Mouse (Mus musculus): ENCODE results near the gene Esrra.

Esrra gene

GRCm38 (mm10) chr19:6921647-6922567 lies at the start of gene Esrra:
Esrra (minus strand) TSS chr19:6921813.
- in situ Hi-C loops (cut with MboI; ENCODE audit: unreplicated experiment in 2 of 2), result loop anchor here (5.0 kb wide), 2 partner anchors 55 to 100 kb away; partner anchors contain the start of gene Plcb3 (in 2 of the 2)

- in situ Hi-C loops (cut with MboI; ENCODE audit: unreplicated experiment in 2 of 2), result no loop called here
Measured at GRCm38 (mm10) chr19:6970460-6971085, 49.0 kb upstream of the Esrra start.

- in situ Hi-C loops (cut with MboI; ENCODE audit: unreplicated experiment in 2 of 2), result no loop called here
Measured at GRCm38 (mm10) chr19:6969665-6970381, 48.2 kb upstream of the Esrra start.

DNA sequence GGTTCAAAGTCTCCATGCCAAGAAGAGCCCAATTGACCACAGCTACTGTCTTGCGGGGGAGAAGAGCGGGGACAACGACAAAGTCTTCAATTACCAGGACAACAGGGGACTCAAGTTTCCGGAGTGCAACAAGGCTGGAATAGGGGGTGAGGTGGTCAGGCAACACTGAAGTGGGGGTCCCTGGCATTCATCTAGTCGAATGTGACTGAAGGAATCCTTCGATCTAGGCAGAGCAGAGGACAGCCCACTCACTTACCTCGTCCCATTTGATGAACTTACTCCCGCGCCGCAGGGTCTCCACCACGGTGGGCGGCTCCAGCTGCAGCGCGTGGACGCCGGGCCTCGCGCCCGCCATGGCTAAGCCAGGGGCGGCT lies 47.7 kb upstream of the Esrra start:
- in situ Hi-C loops (cut with MboI; ENCODE audit: unreplicated experiment in 2 of 2), result no loop called here

GRCm38 (mm10) chr19:6968491-6969271 lies 47.1 kb upstream of the Esrra start:
- in situ Hi-C loops (cut with MboI; ENCODE audit: unreplicated experiment in 2 of 2), result no loop called here

GRCm38 (mm10) chr19:6956461-6956860 lies 34.8 kb upstream of the Esrra start:
- in situ Hi-C loops (cut with MboI; ENCODE audit: unreplicated experiment in 2 of 2), result no loop called here

DNA sequence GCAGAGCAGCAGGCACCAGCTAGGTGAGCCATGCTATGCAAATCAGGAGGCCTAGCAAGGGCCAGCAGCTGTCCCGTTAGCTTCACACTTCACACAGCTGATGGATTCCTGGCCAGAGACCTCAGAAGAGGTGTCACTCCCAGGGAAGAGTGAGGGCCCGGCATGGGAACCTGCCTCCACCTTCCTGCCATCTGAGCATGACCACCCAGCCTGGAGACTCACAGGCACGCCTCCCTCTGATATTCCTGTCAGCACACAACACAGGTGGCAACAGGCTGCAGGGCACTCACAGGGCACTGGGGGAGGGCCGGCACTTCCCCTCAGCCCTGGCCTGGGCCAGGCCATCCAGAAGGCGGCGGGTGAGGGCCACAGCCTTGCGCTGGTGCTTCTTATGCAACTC lies 33.8 kb upstream of the Esrra start:
- in situ Hi-C loops (cut with MboI; ENCODE audit: unreplicated experiment in 2 of 2), result no loop called here

- in situ Hi-C loops (cut with MboI; ENCODE audit: unreplicated experiment in 2 of 2), result no loop called here
Measured at GRCm38 (mm10) chr19:6954046-6954445, 32.4 kb upstream of the Esrra start.

DNA sequence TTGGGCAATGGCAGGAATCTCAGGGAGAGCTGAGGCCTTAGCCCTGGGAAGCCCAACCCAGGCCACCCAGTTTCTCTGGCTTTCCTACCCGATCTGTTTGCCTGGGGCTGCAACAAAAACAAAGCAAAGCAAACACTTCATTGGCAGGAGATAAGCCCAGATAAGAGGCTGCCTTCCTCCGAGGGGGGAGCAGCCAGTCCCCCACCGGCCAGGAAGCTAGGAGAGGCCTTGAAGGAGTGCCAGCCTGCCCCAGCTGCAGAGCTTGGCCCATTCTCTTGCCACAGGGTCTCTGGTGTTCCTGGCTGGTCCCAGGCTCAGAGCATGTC lies 31.1 kb upstream of the Esrra start:
- in situ Hi-C loops (cut with MboI; ENCODE audit: unreplicated experiment in 2 of 2), result no loop called here

DNA sequence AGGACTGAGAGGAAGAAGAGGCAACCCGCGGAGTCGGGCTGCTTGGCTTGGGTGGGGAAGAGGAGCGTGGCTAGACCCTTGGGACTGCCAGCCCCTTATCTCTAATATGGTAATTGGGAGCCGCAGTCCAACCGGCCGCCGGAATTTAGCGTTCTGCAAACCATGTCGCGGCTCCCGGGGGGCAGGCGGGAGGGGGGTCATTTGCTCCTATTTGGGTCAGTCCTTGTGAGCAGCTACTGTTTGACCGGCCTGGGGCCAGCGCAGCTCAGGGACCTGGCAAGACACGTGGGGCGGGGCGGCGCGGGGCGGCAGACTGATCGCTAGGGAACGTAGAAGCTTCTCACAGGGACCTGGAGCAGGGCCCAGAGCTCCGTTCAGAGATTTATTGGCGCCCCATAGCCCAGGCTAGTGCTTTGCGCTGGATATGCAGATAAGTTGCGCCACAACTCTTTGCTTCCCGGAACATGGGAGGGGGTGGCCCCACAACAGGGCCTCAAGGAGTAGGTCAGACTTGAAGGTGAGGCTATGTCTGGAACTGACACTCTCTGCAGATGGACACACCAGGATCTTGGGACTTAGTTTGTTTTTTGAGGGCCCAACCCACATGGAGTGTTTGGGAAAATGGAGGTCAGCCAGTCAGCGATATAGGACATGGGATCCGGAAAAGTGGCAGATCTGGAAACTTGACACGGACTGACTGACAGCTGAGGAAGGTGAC lies 30.5 kb upstream of the Esrra start:
- in situ Hi-C loops (cut with MboI; ENCODE audit: unreplicated experiment in 2 of 2), result no loop called here

- in situ Hi-C loops (cut with MboI; ENCODE audit: unreplicated experiment in 2 of 2), result no loop called here
Measured at GRCm38 (mm10) chr19:6951381-6951968, 29.9 kb upstream of the Esrra start.

DNA sequence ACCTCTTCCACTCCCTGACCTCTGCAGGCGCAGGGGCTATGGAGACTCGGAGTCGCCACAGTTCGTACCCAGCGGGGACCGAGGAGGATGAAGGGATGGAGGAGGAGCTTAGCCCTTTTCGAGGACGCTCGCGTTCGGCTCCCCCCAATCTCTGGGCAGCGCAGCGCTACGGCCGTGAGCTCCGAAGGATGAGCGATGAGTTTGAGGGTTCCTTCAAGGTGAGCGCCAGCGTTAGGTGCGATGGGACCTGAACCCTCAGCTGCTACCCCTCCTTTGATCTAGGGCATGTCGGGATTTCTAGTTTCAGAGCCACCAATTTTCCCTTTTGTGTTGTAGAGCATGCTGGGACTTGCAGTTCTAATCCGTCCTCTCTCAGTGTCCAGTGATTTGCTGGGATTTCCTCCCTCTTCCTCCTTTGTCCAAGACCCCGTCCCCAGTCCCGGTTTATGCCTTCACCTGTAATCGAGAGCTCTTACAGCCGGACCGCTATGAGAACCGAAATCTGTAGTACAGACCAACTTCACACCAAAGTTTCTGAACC lies 29.1 kb upstream of the Esrra start:
- in situ Hi-C loops (cut with MboI; ENCODE audit: unreplicated experiment in 2 of 2), result no loop called here

DNA sequence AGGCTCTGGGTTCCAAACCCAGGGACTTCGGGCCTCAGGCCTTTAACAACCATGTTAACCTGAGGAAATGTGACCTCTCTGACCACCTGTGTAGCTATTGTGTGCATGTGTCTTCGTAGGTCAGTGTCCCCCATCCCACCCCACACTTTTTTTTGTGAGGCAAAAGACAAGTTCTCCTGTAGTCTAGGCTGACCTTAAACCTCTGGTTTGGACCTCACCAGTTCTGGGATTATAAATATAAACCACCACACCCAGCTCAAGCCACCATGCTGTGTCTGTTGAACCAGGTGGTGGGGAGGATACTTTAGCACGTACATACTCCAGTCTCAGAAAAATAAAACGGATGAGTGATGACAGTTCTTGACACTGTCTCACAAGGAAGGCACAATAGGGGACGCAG lies 28.3 kb upstream of the Esrra start:
- in situ Hi-C loops (cut with MboI; ENCODE audit: unreplicated experiment in 2 of 2), result no loop called here

DNA sequence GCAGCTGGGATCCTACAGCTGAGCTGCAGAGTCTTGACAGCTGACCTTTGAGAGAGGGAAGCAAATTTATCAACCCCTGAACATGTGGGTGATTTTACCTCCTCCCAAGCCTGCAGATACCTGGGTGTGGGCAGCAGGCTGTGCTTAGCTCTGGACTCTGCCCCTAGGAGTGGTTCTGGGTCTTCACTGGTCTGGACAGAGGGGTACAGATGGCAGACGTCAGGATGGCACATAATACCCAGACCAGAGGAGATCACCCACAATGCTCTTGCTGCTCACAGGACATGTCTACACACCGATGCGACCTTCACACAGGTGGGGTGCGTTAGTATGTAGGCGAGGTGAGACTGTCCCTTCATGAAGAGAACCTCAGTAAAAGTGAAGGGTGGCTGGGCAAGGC lies 27.9 kb upstream of the Esrra start:
- in situ Hi-C loops (cut with MboI; ENCODE audit: unreplicated experiment in 2 of 2), result no loop called here

DNA sequence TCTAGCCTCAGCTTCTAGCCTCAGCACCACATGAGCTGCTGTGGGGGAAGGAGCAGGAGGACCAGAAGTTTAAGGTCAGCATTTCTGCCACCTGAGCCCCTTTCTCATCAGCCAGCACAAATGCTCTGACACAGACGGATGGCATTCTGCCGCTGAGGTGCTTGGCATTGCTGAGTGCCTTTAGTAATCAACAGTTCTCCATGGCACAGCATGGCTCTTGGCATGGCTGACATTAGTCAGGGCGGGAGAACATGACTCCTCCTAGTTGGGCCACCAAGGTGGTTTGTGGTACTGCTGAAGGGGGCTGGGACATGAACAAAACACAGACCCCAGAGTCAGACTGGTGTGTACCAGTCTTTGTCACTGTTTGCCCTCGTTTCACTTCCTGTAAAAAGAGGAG lies 26.6 kb upstream of the Esrra start:
- in situ Hi-C loops (cut with MboI; ENCODE audit: unreplicated experiment in 2 of 2), result no loop called here

- in situ Hi-C loops (cut with MboI; ENCODE audit: unreplicated experiment in 2 of 2), result no loop called here
Measured at GRCm38 (mm10) chr19:6947742-6948141, 26.1 kb upstream of the Esrra start.

DNA sequence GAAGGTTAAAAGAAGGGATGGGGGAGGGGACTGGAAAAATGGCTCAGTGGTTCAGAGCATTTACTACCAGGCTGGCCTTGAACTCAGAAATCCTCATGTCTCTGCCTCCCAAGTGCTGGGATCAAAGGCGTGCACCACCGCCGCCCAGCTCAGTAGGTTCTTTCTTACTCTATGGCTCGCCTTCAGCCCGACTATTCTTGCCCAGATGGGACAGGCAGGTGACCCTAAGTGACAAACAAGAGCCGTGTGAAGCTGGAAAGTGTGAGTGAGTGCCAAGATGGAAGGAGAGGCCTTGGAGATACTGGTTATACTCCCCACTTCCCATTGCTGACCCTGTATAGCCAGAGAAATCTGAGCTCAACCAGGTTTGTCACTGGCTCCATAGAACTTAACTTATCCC lies 22.1 kb upstream of the Esrra start:
- in situ Hi-C loops (cut with MboI; ENCODE audit: unreplicated experiment in 2 of 2), result no loop called here

DNA sequence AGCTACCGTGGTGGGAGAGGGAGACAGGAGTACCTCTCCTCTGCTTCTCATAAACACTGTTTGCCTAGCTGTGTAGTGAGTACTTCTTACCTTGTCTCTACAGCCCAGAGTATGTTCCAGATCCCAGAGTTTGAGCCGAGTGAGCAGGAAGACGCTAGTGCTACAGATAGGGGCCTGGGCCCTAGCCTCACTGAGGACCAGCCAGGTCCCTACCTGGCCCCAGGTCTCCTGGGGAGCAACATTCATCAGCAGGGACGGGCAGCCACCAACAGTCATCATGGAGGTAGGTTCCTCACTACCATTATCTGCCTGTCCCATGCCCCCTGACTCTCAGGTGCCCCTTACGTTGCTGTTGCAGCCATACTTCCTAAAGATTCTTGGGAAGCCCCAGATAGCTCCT lies 21.2 kb upstream of the Esrra start:
- in situ Hi-C loops (cut with MboI; ENCODE audit: unreplicated experiment in 2 of 2), result no loop called here

DNA sequence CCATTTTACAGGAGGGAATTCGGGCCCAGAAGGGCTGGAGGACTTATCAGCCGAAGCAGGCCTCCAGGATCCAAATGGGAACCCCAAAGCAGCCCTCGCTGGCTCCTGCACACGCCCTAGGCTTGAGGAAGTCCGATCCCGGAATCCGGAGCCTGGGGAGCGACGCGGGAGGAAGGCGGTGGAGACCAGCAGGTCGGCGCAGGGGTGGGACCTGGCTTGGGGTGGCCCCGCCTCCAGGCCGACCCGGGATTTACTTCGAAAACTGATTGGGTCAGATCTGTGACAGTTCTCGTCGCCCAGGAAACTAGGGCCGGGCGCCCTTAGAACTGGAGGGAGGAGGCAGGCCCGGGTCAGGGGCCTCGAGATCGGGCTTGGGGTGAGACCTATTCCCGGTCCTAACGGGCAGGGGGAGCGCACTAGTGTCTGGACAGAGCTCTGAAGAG lies 20.7 kb upstream of the Esrra start, which contains the start of gene Gpr137:
TSS of gene Gpr137 (minus strand) at position 232 of the 443 bp plus-strand sequence.
- in situ Hi-C loops (cut with MboI; ENCODE audit: unreplicated experiment in 2 of 2), result no loop called here
